Mouse (Mus musculus): ENCODE results near the gene Lrrc63.
A peak's percentile ranks its signal among the peaks of the same experiment; 100 is the strongest.
"Not testable (repeated sequence)": the region's sequence is repeated elsewhere in the genome, so short reads cannot be mapped to it uniquely, and the experiment has no call there.

The Lrrc63 gene

DNA sequence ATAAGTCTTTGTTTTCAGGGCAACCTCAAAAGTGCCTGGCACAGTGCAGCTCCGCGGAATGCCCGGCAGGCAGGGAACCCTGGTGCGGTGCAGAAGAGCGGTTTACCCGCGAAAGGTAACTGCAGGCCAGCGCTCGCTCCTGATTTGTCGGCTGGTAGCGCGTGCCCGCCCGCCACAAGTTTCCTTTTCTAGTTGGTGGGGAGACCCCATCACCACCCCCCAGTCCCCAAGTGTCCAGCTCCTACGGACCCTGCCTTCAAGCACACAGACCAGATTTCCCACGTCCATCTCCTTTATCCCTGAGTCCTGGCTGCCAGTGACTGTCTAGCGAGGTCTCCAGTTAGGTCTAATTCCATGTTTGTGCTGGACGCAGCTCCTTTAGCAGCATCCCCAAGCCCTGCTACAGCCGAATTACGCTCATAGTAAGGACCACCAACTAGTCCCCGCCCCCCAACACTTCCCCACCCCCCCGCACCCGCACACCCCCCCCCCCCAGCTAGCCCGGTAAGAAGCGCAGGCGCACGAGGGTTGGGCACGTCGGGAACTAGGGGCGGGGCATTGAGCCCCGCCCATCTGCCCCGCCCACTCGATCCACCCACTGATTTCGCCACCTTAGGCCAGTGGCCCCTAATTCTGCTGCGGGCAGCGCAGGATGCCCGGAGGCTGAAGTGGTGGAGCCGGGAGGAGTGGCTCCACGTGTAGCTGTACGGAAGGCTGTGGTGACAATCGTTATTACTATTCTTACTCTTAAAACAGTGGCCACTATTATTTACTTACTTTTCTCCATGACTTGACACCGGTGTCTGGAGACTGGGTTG lies at the start of gene Lrrc63, which contains the start of gene Lcp1:
Lrrc63 (minus strand) TSS at position 381 of the 818 bp plus-strand sequence.
Lcp1 (plus strand) TSS at position 601 of the 818 bp plus-strand sequence.
- DNase-seq (ENCODE audit: low read depth, low spot score): peak; percentile 90

GRCm38 (mm10) chr14:75179255-75179963 lies 48.7 kb upstream of the Lrrc63 start:
- no peak for DNase-seq (ENCODE audit: low read depth, low spot score)

- DNase-seq (ENCODE audit: low read depth, low spot score): no peak
Observed at GRCm38 (mm10) chr14:75178801-75179211, 48.1 kb upstream of the Lrrc63 start.

DNA sequence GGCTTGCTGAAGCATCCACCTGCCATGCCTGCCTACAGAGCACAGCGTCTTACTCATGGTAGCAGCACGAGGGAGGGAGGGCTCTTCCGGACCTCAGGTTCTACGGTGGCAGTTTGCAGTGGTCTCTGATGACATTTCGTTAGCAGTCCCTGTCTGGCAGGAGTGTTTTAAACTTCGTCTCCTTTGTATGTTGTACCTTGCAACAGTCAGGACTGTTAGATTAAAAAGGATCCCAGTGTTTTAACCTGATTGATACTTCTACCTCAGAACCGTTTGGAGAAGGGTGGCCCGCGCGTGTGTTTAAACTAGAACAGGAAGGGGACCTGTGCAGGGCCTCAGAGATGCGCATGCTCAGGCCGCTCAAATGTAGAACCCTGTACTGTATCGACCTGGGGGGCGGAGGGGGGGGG lies 47.7 kb upstream of the Lrrc63 start:
- DNase-seq (ENCODE audit: low read depth, low spot score): no peak

GRCm38 (mm10) chr14:75177400-75177799 lies 46.7 kb upstream of the Lrrc63 start:
- no peak for DNase-seq (ENCODE audit: low read depth, low spot score)

DNA sequence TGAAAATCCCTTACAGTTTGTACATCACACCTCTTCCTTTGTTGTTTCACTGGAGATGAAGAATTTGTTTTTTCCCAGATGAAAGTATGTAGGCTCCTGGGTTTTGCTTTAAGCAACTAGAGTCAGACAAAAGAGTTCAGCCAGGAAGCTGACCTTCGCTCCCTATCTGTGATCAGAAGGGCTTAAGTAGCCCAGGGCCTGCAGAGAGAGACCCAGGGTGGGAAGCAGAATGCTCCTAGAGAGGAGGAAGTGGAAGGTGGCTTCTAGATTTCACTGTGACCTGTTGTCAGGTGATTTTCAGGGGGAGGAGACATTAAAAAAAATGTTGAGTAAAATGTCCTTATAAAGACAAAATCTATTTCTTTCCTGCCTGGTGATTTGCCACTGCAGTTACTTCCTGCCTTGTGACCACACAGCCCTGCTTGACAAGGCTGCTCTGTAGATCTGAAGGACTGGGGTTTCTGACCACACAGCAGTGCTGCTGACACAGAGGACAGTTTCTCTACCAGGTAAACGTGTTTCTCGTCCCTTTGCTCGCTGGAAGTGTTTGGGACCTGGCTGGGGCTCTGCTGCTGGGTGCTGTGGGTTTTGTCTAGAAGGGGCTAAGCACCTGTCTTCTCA lies 45.9 kb upstream of the Lrrc63 start:
- DNase-seq (ENCODE audit: low read depth, low spot score): no peak

- DNase-seq (ENCODE audit: low read depth, low spot score): no peak
Observed at GRCm38 (mm10) chr14:75175781-75176180, 45.1 kb upstream of the Lrrc63 start.

DNA sequence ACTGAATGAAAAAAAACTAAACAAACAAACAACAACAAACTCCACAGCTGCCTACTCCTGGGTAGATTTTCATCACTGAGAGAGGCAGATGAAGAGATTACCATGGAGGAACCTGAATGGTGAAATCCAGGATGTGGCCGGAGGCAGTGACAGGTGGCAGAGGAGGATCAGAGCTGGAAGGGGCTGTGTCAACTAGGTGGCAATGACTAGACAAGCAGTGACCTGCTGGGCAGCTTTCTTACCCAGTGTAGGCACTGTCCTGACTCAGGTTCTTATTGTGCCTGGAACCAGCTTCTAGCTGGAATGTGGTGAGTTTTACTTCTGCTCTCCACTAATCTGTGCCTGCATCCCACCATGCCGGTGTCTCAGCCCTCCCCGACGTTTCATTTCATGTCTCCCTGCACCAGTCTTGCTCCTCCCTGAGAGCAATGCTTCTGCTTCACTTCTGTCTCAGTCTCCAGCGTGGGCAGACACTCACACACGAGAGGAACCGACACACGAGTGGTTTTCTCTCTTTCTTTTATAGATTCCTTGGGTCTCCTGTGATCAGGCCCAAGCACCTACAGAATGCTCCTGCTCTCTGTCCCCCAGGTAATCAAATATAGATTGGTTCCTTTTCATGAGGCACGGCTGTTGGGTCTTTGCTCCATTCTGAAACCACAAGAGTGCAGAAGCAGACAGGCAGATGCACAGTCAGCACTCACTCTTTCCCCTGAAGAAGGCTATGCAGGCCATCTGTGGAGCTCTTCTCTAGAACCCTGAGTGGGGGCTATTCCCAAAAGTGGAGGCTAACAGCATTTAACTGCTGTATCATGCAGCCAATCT lies 44.3 kb upstream of the Lrrc63 start:
- DNase-seq (ENCODE audit: low read depth, low spot score): no peak

- no peak for DNase-seq (ENCODE audit: low read depth, low spot score)
Observed at GRCm38 (mm10) chr14:75174296-75174695, 43.6 kb upstream of the Lrrc63 start.

GRCm38 (mm10) chr14:75170546-75170945 lies 39.9 kb upstream of the Lrrc63 start:
- no peak for DNase-seq (ENCODE audit: low read depth, low spot score)

- no peak for DNase-seq (ENCODE audit: low read depth, low spot score)
Observed at GRCm38 (mm10) chr14:75168501-75168900, 37.8 kb upstream of the Lrrc63 start.

- no peak for DNase-seq (ENCODE audit: low read depth, low spot score)
Observed at GRCm38 (mm10) chr14:75165574-75166131, 35.0 kb upstream of the Lrrc63 start.

- DNase-seq (ENCODE audit: low read depth, low spot score): no peak
Observed at GRCm38 (mm10) chr14:75164345-75164744, 33.7 kb upstream of the Lrrc63 start.

DNA sequence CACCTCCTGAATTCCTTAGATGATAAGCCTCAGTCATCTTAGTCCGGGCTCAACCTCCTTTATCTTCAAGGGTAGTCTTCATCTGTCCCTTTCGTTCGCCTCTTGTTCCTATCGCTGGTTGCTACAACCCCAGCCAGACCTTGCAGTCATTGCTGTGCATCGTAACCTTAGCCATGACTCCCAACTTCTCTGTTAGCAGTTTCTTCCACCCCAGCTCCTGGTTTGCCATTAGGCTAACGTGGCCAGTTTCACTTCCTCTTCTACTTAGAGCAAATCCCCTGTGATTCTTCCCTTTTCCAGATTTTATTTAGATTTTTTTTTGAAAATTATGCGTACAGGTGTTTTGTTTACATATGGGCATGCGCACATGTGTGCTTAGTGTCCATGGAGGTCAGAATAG lies 33.2 kb upstream of the Lrrc63 start:
- no peak for DNase-seq (ENCODE audit: low read depth, low spot score)

- DNase-seq (ENCODE audit: low read depth, low spot score): no peak
Observed at GRCm38 (mm10) chr14:75159375-75159774, 28.7 kb upstream of the Lrrc63 start.

GRCm38 (mm10) chr14:75154481-75154880 lies 23.8 kb upstream of the Lrrc63 start:
- DNase-seq (ENCODE audit: low read depth, low spot score): no peak

DNA sequence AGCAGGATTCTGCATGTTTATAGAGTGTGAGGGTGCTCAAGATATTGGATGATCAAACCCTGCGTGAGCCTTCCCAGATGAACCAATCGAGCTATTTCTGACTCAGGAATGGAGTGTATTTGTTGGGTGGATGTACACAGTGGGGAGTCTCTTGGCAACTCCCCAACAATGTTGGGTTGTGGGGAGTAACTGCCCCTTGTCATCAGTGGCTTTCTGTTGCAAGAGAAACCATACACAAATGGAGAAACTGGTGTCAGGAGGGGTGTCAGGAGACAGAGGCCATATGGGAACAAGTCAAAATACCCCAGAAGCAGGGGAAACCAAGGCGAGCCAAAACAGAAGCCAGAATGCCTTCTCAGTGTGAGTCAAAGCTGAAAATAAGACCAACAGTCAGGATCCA lies 20.5 kb upstream of the Lrrc63 start:
- DNase-seq (ENCODE audit: low read depth, low spot score): no peak

DNA sequence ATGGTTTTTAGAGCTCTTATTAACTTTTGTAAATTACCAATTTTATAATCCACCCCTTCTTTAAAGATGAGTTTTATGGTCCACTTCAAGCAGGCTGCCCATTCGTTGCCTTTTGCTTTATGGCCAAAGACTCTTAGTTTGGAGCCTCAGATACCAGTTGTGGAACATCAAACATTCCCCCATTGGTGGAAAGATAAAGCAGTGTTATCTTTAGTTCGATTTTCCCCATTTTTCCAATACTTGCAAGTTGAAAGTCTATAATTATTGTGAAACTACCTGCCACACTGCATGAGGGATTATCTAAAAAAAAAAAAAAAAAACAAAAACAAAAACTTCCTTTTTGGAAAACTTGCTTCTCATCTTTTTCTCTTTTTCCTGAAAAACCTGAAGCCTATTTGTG lies 20.0 kb upstream of the Lrrc63 start:
- DNase-seq (ENCODE audit: low read depth, low spot score): no peak

DNA sequence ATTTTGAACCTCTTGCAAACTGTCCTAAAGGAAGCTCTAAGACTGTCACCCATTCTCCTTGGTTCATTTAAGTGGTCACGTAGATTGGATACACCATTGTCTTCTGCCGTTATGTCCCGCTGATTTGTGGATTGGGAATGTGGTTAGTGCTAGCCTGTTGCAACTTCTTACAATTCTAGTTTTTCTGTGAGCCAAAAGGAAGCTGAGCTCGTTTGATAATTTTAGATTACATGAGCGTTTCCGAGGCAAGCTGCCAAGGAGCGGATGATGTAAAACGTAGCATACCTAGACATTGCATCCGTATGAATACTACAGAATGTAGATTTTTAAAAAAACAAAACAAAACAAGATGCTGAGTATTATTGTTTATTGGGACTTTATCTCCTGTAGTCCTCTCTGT lies 17.5 kb upstream of the Lrrc63 start:
- no peak for DNase-seq (ENCODE audit: low read depth, low spot score)

- not testable (repeated sequence) for DNase-seq (ENCODE audit: low read depth, low spot score)
Observed at GRCm38 (mm10) chr14:75147706-75148105, 17.0 kb upstream of the Lrrc63 start.

DNA sequence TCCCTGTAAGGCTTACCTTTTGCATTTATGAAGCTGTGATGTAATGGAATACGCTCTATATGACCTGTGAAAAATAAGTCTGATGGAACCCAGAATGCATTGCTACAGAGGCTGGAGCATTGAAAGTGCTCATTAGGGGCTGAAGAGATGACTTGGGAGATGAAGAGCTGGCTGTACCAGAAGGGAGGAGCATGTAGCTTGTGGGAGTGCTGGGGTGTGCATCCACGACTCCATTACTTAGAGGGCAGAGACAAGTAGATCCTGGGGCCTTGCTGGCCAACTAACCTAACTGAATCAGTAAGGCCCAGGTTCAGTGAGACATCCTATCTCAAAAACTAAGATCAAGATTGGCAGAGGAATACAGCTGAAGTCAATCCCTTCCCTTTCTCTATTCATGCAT lies 8.5 kb upstream of the Lrrc63 start:
- DNase-seq (ENCODE audit: low read depth, low spot score): no peak
